Mouse (Mus musculus): ENCODE results near the gene Gphb5.

- no peak for TF ChIP-seq CTCF (IDR thresholded peaks at IDR 0.05; ENCODE audit: extremely low read depth, insufficient read depth, low read length)
- TF ChIP-seq POLR2A (IDR thresholded peaks at IDR 0.05; ENCODE audit: extremely low read depth, insufficient read depth, low read length), result no peak
These were observed 50.9 kb downstream of the Gphb5 start for GRCm38 (mm10) chr12:75365621-75366124.
